Mouse (Mus musculus) heart, embryonic 15.5 days (tissue): ENCODE results near the gene Slc35f6. TPM values are rescaled to one million over a fixed set of nuclear protein-coding genes. Genes with fewer than 3 reads are reported as not detected.

ENCODE experiments used
- microRNA-seq: library from miRNA; unstranded; fragments of <30 nt; microRNA quantifications from one replicate; pipeline ENCODE4, GENCODE M21; 2016
- polyA plus RNA-seq: library from polyadenylated mRNA; unstranded; fragments of >200 nt; fragmentation: Nextera tagmentation; extraction: Ambion mirVana; gene quantifications from 2 replicates; pipeline ENCODE4 v1.2.1, GENCODE M21; 2015

Gene Slc35f6
- polyA plus RNA-seq, 1 experiment from 2014 or later, result 22.2 TPM

Small RNA genes within 50 kb of the gene (microRNA-seq; reads per million reads assigned to microRNA genes)
- gene Mir5625, result not detected

Other genes starting within 250 kb of the Slc35f6 start
- 0.09 and 0.16 TPM in 2 replicates for gene Otof, start 186.0 kb upstream of the Slc35f6 start, polyA plus RNA-seq
- gene 1700001C02Rik, start 181.9 kb upstream of the Slc35f6 start, polyA plus RNA-seq, result 0.28 TPM in 1 of 2 replicates, not detected in the other
- not detected in 2 replicates for gene Cib4, start 102.1 kb upstream of the Slc35f6 start, polyA plus RNA-seq
- gene Kcnk3, start 59.8 kb upstream of the Slc35f6 start, polyA plus RNA-seq, result 16.5 and 27.5 TPM in 2 replicates
- 210 and 218 TPM in 2 replicates for gene Cenpa, start 18.8 kb downstream of the Slc35f6 start, polyA plus RNA-seq
- 2.2 and 4.7 TPM in 2 replicates for gene Dpysl5, start 63.6 kb downstream of the Slc35f6 start, polyA plus RNA-seq
- gene Mapre3, start 166.7 kb downstream of the Slc35f6 start, polyA plus RNA-seq, result 16.3 and 20.1 TPM in 2 replicates
- gene Tmem214, start 220.1 kb downstream of the Slc35f6 start, polyA plus RNA-seq, result 57.5 and 67.2 TPM in 2 replicates
- 8.9 and 11.9 TPM in 2 replicates for gene Agbl5, start 240.8 kb downstream of the Slc35f6 start, polyA plus RNA-seq